In genomic region chr6:28756306-28757018, GRCm38 (mm10) we compare ENCODE assay signal across 8 mouse cellular contexts.
DNase-seq lines count a peak whose midpoint lies in the region.

No protein-coding gene starts in this region.

- peak; percentile 38 for DNase-seq in embryo, embryonic 10 days (ENCODE audit: low spot score)
- no peak for DNase-seq in embryo, embryonic 9.5 days (ENCODE audit: extremely low spot score)
- DNase-seq in urinary bladder, postnatal 14 days (ENCODE audit: low spot score): peak; percentile 22
- DNase-seq in urinary bladder, adult 18-20 months (ENCODE audit: low spot score in 2 of 2): no peak
- peak; percentile 63 for DNase-seq in kidney, postnatal 10 days
- DNase-seq in lung, postnatal 4 days: peak; percentile 17 to 34
- DNase-seq in telencephalon, adult 2 months (ENCODE audit: low read depth, low spot score): peak; percentile 75
- DNase-seq in thymus, postnatal 36 days: no peak

Comparison
In these comparisons a context has a peak if more than half of its experiments do, and no peak if none do; other contexts are left out.
1. DNase-seq: peak in embryo, embryonic 10 days (single experiment), urinary bladder, postnatal 14 days (single experiment), kidney, postnatal 10 days (single experiment), lung, postnatal 4 days (2 of 2) and telencephalon, adult 2 months (single experiment); none in embryo, embryonic 9.5 days (single experiment), urinary bladder, adult 18-20 months (0 of 2) and thymus, postnatal 36 days (0 of 2).